Mouse (Mus musculus) retina, adult 2 months (tissue): ENCODE results near the gene Clcf1.
A peak's percentile ranks its signal among the peaks of the same experiment; 100 is the strongest.

ENCODE experiments used
- DNase-seq: peaks from one replicate; pipeline ENCODE4 v3.0.0-alpha.2; 2012; ENCODE audit warnings: low read depth, low spot score

Clcf1 gene

GRCm38 (mm10) chr19:4193129-4193528 lies 20.9 kb upstream of the Clcf1 start:
- DNase-seq: no peak

DNA sequence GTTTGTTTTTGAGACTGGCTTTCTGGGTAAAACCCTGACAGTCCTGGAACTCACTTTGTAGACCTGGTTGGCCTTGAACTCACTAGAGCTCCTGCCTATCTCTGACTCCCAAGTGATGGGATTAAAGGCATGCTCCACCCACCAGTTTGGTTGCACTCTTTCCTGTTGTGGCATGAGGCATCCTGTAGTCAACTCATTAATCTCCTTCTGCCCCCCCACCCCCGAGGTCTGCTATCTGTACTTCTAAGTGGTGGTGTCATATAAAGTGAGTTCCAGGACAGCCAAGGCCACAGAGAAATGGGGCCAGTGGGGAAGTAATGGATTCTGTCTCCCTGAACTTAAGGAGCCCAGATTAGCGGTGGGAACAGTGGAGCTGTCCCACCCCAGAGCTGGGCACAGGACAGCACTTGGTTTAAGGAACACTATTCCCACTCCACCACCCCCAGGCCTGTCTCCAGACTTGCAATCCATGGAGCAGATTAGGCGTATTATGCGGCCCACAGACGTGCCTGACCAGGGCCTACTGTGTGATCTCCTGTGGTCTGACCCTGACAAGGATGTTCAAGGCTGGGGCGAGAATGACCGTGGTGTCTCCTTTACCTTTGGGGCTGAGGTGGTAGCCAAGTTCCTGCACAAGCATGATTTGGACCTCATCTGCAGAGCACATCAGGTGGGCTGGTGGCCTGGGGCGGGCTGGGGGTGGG lies 19.9 kb upstream of the Clcf1 start:
- no peak for DNase-seq

GRCm38 (mm10) chr19:4194776-4195650 lies 19.0 kb upstream of the Clcf1 start:
- DNase-seq: no peak

DNA sequence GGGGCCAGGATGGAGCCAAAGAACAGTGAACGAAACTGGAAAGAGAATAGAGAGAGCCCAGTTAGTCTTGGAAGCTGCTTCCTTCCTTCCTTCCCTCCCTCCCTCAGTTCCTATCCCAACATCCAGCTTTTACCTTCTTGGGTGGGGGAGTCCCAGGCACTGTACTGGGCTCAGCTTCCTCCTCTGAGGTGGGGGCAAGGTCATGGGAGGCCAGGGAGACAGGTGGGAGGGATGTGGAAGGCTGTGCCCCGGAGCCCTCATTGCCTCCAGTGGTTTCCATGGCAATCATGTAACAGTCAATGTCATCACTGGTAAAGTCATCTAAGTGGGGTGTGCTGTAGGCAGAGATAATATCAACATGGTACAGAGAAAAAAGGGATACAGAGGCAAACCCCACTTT lies 18.0 kb upstream of the Clcf1 start:
- DNase-seq: no peak

DNA sequence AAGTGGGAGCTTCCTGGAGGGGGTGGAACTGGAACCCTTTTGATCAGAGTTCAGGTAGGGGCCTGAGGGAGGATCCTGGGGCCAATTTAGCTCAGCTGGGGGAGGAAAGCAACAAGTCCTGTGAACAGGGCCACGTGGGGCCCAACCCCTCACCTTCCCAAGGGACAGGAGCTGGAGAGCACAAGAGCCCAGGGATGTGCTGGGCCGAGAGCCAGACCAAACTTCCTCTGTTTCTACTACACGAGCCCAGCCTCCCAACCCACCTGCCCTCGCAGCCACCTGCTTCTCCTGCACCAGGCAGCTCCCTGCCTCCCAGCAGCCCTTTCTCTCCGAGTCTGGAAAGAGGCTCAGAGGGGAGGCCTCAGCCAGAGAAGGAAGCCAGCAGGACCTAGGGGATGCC lies 17.5 kb upstream of the Clcf1 start:
- no peak for DNase-seq

GRCm38 (mm10) chr19:4197180-4197579 lies 16.9 kb upstream of the Clcf1 start:
- DNase-seq: no peak

- DNase-seq: peak; percentile 89
Measured at GRCm38 (mm10) chr19:4201291-4201909, 12.6 kb upstream of the Clcf1 start, which contains the start of gene Rad9a. Gene Rad9a, minus strand, starts transcription at chr19:4201662.

GRCm38 (mm10) chr19:4202149-4202548 lies 11.9 kb upstream of the Clcf1 start:
- no peak for DNase-seq

DNA sequence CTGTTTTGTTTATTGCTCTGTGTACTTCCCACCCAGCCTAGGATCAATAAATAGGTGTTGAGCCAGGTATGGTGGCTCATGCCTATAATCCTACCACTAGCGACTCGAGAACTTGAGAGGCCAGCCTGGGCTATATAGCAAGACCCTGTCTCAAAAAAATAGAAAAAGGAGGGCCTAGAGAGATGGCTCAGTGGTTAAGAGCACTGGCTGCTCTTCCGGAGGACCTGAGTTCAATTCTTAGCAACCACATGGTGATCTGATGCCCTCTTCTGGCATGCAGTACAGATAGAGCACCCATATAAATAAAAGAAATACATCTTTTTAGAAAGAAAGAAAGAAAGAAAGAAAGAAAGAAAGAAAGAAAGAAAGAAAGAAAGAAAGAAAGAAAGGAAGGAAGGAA lies 10.9 kb upstream of the Clcf1 start:
- DNase-seq: no peak

DNA sequence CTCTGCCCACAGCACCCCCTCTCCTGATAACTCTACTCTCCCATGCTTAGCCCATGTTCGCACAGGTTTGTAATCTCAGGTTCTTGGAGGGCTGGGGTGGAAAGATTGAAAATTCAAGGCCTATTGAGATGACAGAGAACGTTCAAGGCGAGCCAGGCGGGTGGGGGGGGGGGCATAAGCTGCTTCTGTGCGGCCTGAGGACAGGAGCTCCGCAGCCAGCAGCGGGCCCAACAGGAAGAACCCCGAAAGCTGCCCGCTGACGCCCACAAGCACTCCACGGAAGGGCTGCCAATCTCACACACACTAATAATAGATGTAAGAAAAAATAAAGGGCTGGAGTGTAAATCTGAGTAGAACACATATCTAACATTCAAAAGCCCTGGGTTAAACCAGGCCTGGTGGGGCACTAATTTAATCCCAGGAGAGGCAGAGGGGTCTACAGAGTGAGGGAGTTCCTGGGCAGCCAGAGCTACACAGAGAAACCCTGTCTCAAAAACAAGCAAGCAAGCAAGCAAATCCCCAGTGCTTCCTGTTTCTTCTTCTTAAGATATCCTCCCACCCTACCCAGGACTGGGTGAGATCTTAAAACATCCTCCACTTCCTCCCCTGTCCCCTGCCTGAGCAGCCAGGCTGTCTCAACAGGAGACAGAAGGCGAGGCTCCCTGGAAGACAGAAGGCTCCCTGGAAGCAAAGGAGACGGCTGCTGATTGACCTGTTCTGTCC lies 10.3 kb upstream of the Clcf1 start:
- DNase-seq: no peak

DNA sequence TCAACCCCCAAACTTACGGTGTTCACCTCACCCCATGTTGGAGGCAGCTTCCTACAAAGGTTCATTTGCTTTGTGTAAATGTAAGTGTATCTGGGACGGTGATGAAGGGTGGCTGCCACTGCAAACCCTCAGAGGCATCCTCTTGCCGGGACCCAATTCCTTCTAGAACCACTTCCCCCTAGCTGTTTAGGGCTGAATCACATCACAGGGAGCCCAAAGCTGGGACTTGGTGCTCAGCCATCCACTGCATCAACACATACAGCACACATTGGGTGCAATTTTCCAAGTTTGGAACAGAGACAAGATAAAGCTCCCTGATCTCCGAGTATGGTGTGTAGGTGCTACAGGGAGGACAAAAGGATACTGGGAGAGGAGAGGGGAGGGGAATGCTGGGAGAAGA lies 9.1 kb upstream of the Clcf1 start:
- DNase-seq: no peak

DNA sequence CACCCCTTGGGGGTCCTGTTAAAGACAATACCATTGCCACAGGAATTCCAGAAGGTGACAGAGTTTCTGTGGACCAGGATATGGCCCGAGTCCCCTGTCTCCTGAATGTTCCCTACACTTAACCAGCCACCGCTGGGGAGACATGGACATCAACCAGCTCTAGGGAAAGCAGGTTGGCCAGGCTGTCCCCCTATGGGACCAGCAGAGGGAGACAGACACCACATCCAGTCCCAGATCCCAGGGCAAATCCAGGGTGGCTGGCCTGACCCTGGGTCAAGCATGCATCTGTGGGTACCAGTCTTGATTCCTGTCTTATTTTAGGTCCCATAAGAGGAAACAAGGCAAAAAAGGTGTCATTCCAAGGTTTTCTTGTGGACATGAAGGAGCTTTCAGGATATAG lies 7.1 kb upstream of the Clcf1 start:
- DNase-seq: peak; percentile 56

- DNase-seq: no peak
Measured at GRCm38 (mm10) chr19:4208563-4208962, 5.5 kb upstream of the Clcf1 start.

DNA sequence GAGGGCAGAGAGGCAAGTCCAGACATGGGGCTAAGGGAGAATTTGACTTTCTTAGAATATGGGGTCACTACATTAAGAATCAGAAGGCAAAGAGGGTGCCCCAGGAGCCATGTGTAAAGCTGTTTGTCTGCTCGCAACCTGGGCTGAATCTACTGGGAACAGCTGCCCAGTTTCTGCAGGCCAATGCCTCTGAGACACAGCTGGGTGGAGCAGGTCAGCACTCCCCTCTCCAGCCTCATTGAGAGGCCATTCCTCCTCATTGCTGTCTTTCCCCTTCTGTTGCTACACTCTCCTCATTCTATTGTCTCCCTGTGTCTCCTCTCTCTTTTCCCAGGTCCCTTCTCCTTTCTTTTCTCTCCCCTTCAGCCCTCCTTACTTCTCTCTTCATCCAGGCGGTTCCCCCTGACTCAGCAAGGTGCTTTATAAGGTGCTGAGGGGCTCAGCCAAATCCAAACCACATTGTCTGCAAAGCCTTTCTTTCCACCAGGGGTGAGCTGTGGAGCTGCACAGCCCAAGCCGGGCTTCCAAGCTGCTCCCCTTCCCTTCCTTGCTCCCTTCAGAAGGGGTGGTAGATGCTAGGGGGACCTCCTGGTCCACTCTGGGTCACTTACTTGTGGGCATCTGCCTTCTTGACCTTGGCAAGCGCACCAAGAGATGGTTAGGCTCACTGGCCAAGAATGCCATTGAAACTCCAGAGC lies 2.0 kb upstream of the Clcf1 start:
- no peak for DNase-seq

- DNase-seq: no peak
Measured at GRCm38 (mm10) chr19:4213524-4213974, 489 bp upstream of the Clcf1 start.

- no peak for DNase-seq
Measured at GRCm38 (mm10) chr19:4214771-4215450, 873 bp downstream of the Clcf1 start.

GRCm38 (mm10) chr19:4215451-4215840 lies 1.4 kb downstream of the Clcf1 start:
- no peak for DNase-seq

- no peak for DNase-seq
Measured at GRCm38 (mm10) chr19:4216041-4216685, 2.1 kb downstream of the Clcf1 start.

DNA sequence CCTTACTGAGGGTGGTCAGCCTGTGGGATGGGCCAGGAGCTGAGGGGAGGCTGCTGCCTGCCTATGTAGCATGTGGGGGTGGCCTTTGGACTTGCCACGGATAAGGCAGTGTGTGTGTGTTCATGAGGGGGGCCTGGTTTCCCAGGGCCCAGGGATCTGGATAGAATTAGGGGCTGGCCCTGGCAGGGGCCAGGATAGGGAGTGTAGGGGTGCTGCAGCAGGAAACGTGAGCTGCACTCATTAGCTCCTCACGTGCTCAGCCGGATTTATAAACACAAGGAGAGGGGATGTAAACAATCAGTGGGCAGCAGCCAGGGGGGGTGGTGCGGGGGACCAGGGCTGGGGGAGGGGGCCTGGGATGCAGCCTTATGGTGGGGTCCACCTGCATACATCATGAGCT lies 3.1 kb downstream of the Clcf1 start:
- no peak for DNase-seq

- no peak for DNase-seq
Measured at GRCm38 (mm10) chr19:4217855-4218254, 3.8 kb downstream of the Clcf1 start.
